Mouse (Mus musculus): Measurements from ENCODE around the gene Tbl1xr1.

The Tbl1xr1 gene

DNA sequence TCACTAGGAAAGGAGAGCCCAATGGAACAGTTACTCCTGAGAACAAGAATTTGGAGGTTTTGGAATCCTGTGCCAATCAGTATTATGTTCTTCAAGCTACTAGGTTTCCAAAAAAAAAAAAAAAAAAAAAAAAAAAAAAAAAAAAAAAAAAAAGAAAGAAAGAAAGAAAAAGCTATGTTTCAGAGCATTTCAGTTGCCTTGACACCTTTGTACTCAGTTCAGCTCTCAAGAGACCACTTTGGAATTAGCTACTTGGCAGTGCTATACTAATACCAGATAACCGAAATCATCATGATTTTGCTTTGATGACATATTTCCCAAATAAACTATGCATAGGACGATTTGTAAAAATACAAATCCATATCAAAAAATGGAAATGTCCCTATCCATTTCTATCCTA, 145.1 kb downstream of the Tbl1xr1 start:
- no peak for DNase-seq (ENCODE audit: low spot score)

DNA sequence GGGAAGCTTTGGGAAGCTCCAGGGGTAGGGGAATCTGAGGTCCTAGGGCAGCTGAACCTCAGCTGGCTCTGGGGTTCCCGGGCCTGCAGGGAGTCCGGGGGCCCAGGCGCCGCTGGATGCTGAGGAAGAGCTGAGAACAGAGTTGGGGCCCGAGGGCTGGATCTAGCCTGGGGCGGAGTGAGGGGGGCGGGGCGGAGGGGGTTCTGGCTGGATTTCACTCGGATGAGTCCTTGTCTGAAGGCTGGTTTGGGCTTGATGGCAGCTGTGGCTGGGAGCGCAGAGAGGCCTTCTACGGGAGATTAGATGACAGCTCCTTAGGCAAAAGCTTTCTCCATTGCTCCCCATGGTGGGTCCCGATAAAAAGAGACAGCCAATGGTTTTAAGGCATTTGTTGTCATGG, 145.9 kb downstream of the Tbl1xr1 start:
- DNase-seq (ENCODE audit: low spot score), result no peak

DNA sequence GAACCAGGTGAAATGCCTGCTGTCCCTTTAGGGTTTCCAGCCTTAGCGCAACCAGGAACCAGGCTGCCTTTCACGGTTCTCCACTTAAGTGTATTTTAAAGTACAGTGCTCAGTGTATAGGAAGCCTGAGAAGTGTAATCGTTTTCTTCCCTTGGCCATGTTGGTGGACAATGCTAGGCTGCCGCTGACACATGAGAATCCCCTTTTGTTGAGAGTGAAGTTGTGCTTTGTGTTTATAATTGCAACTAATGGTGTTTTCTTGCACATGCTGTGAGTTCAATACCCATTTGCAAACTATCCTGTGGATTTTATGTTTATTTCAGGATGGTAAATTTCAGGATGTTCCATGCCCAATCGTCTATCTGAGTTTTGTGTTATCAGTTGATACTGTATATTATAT, 146.6 kb downstream of the Tbl1xr1 start:
- no peak for DNase-seq (ENCODE audit: low spot score)

GRCm38 (mm10) chr3:22228052-22228451, 151.6 kb downstream of the Tbl1xr1 start:
- no peak for DNase-seq (ENCODE audit: low spot score)

GRCm38 (mm10) chr3:22230635-22231034, 154.2 kb downstream of the Tbl1xr1 start:
- DNase-seq (ENCODE audit: low spot score), result no peak

DNA sequence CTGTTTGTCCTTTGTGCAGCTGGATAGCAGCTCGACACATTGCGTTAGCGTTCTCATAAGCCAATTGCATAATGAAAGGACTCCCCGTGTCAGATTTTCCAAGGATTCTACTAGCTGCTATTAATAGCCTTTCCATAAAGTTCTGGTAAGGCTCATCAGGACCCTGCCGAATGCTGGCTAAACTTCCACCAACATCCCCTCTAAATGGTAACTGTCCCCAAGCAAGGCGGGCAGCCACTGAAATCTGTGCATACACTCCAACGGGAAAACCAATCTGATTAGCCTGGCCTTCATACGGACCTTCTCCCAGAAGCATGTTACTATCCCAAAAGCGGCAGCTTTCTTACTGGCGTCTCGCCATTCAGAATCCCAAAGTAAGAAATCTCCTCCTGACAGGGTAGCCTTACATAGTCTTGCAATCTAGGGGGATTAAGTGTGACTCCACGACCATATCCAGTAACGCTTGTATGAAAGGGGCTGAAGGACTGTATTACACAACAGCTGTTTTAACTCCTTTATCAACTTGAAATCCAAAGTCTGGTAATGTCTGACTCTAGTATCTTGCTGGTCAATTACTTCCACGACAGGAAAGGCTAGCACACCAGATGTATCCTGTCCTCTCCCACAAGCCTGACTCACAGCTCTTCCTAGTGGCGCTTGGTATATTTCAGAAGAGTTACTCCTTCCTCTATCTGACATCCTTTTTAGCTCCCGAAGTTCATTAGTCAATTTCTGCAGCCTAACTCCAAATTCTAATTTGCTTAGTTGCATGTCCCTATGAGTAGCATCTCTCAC, 161.9 kb downstream of the Tbl1xr1 start:
- no peak for DNase-seq (ENCODE audit: low spot score)

All from layer of hippocampus, adult 11-12 months (tissue).